Mouse (Mus musculus): Measurements from ENCODE around the gene Zscan29.

GRCm38 (mm10) chr2:121169902-121170301 is 1.0 kb downstream of the Zscan29 start:
- TF ChIP-seq CTCF (IDR thresholded peaks at IDR 0.05; ENCODE audit: borderline replicate concordance, control insufficient read depth, extremely low read depth, insufficient read depth, low read length, poor library complexity) (no peak), POLR2A (IDR thresholded peaks at IDR 0.05; ENCODE audit: control insufficient read depth, extremely low read depth, insufficient read depth, low read length, poor library complexity) (no peak)

Measured in thymus, adult 2 months (tissue).